Mouse (Mus musculus) T-helper 1 cell (primary cell): ENCODE data around the gene Fkbp1b.
"Not testable (repeated sequence)": the region's sequence is repeated elsewhere in the genome, so short reads cannot be mapped to it uniquely, and the experiment has no call there.

Experiments
- in situ Hi-C: fragments of 300-600 bp; cut with MboI, MseI; formaldehyde crosslinking; loops from one replicate; pipeline ENCODE4 v1.15.1; 2025; ENCODE audit warnings: high pct_unique_total_duplicates

The Fkbp1b gene

DNA sequence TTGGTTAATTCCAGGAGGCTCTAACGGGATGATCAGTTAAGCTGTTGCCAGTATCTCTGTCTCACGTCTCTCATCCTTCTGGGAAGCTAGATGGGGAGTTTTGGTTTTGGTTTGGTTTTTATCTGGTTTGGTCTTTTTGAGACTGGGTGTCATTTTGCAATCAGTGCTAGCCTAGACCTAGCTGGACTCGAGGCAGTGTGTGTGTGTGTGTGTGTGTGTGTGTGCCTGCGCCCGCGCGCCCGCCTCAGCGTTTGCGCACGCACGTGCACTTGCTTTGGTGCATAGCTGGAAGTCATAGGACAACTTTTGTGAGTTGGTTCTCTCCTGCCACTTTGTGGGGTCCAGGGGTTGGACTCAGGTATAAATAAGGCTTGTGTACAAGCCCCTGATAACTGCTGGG is 2.4 kb upstream of the Fkbp1b start:
- in situ Hi-C loops: no loop called here

DNA sequence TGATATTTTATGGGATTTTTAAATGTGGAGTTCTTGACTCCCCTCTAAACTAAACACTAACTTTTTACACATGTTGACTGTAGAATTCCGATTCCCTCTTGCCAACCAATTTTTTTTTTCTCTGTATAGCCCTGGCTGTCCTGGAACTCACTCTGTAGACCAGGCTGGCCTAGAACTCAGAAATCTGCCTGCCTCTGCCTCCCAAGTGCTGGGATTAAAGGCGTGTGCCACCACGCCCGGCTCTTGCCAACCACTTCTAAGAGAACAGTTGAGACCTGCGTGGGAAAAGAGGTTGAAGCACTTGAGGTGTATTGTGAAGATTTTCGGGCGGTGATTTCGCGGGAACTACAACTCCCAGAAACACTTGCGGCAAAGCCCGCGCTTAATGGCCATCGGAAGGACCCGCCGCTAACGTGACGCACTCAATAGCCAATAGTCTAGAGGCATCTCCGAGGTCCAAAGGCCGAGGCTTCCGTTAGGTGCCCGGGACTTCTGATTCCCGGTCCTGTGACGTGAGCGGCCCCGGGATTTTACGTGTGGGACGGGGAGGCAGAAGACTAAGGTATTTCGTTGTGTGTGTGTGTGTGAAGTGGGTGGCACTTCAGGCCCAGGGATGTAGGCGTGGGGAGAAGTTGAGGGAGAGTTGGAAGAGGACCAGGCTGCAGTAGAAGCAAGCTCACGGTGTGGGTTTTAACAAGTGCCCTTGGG is 1.7 kb upstream of the Fkbp1b start, which contains the start of gene Wdcp:
TSS of gene Wdcp (plus strand) at position 414 of the 708 bp plus-strand sequence.
- in situ Hi-C loops: no loop called here

DNA sequence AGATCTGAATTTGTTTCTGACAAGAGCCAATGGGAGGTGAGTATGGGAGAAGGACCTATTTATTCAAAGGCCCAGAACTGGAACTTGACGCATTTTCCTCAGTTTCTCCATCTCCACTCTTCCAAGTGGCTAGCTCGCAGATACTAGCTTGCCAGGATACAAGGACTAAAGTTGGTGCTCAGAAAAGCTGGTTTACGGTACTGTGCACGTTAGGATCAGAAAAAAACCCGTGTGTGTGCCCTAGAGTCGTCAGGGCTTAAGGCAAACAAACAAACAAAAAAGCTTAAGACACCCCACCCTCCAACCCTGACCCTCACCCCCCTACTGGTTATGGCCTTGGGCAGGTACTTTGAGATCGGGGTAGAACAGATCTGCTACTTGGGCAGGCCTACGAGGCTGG is 1.1 kb upstream of the Fkbp1b start:
- in situ Hi-C loops: no loop called here

DNA sequence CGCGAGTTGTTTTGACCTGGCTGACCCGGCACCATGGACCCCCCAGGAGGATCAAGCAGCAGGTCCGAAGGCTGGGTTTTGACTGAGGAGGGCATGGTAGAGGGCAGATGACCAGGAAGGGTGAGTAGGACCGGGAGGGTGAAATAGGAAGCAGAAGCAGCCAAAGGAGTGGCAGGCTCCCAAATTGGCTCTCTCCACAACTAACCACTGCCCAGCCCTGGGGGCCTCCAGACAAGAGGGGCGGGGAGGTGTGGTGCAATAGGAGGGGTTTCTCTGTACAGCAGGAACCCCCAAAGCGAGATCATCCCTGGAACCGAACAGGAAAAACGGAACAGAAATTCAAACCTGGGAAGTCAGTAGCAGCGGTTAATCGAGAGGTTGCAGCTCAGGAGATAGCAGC is 650 bp downstream of the Fkbp1b start:
- in situ Hi-C loops: no loop called here

DNA sequence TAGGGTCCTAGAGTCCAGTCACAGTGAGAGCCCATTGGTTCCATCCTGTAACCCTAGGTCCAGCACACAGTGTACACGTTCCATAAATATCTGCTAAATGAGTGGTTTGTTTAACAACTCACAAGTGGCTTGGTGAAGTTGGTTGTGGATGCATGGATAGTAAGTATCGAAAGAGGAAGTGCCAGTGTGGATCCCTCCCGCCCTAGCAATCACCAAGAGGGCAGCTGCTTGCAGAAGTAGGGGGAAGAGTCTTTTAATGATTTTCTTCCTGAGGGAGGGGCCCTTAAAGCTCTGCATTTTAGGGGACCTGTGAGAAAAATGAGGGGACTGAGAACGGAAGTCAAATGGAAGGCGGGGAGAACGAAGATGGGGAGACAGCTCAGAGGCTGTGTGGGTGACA is 1.4 kb downstream of the Fkbp1b start:
- in situ Hi-C loops: no loop called here

DNA sequence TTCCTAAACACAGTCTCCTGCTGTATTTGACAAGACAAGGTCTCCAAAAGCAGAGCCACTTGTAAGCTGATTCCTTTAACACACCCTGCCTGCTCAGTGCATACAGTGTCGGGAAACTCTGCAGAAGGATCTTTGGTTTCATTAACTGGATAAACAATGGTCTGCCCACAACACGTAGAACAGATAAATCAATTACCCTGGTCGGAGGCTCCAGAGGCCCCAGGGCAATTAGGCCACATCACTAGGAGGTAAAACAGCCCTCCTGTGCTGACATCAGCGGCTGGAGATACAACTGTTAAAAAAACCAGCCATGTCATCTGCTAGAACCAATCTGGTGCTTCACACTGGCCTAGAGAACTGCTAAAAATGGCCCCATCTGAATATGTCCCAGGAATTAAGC is 4.4 kb downstream of the Fkbp1b start:
- in situ Hi-C loops: no loop called here

DNA sequence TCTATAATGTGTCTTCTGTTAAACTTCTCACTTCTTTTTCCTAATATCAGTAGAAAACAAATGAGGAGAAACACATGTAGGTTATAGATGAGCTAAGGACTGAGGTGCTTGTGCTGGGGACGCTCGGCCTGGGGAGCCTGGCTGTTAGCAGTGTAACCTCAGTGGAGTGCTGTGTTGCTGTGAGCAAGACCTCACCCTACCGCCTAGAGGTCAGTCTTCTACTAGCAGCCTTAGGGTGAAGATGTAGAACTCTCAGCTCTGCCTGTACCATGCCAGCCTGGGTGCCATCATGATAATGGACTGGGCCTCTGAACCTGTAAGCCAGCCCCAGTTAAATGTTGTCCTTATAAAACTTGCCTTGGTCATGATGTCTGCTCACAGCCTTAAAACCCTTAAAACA is 14.1 kb downstream of the Fkbp1b start:
- in situ Hi-C loops: no loop called here

DNA sequence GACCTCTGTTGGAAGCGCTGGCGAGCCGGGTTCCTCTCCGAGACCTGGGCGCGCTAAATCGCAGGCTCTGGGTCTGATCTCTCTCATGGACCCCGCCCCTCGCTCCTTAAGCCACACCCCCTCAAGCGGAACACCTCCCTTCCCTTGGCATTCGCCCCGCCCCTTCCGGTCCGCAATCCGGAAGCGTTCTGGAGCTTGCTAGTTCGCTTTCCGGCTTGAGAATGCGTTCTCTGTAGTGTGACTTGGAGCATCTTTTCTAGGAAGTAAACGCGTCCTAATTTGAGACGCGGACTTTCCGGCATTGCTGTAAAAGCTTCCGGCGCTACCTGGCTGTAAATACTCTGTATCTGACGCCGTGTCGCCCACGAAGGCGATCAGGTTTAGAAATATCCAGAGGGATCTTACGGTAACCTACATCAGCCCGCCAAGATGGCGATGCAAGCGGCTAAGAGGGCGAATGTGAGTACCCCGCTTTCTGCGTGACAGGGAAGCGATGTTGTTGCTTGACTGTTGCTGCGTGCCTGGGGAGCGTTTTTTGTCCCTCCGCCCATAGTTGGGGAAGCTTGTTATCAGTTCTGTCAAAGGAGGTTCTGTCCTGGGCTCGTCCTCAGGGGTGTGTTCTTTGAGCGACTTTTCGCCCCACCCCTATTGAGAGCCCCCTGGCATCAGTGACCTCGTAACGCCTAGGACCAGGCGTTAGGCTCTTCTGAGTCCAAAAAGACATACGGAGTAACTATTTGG is 23.9 kb downstream of the Fkbp1b start, which contains the start of gene Sf3b6:
TSS of gene Sf3b6 (plus strand) at position 184 of the 741 bp plus-strand sequence.
- in situ Hi-C loops: no loop called here

DNA sequence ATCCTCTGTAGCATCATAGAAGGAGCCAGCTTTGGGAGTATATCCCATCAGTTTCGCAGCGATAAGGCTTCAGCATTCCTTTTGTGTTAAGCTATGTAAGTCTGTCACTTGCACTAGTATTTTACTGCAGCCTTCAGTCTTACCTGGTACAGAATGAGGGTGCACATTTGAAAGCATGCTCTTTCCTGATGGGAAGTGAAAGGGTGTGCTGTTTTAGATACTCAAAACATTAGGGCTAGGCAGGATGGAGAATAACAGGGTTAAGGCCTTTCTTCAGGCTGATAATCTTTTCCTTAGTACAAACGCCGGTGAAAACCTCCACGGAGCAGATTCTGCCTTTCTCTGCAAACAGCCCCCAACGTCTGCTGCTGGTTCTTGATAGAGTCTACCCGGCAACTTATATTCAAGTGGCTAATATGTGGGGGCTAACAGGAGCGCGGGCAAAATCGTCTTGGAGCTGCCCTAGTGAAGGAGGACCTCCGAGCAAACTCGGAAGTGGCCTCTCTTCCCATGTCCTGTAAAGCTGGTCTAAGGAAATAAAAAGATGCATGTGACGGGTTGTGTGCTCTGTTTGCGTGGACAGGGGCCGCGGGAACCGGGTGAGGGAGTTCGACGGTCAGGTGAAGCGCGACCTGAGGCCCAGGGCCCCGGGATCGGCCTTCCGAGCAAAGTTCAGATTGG is 24.6 kb downstream of the Fkbp1b start:
- in situ Hi-C loops: no loop called here

DNA sequence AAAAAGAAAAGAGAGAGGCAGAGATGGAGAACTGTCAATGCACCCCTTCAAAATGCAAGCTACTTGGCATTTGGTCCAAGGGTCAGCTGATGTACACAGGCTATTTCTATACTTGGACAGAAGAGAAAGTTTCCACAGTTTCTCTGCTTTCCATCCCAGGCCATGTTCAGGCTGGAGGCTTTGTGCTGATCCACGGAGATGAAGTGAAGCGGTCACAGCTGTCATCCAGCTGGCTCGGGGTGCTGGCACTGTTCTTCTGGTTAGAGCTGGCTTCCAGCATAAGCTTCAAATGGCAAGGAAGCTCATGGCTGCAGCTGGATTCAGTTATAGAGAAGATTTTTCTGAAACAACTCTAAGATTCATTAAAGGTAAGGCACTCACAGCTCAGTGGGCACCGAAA is 27.8 kb downstream of the Fkbp1b start:
- in situ Hi-C loops: no loop called here

DNA sequence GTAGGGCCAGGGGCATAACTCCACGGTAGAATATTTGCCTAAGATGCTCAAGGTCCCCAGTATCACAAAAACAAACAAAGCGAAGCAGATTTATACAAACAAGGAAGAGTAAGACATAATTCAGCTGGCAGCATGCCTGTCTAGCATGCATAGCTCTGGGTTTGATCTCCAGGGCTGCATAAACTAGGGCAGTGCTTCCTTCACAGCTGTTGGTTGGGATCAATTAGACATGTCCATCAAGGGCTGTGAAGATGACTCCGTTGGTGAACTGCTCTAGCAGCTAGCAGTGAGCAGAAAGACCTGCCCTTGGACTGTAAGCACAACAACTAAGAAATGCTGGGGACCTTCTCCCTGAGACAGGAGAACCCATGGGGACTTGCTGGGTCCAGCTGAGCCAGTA is 29.7 kb downstream of the Fkbp1b start:
- in situ Hi-C loops: no loop called here

DNA sequence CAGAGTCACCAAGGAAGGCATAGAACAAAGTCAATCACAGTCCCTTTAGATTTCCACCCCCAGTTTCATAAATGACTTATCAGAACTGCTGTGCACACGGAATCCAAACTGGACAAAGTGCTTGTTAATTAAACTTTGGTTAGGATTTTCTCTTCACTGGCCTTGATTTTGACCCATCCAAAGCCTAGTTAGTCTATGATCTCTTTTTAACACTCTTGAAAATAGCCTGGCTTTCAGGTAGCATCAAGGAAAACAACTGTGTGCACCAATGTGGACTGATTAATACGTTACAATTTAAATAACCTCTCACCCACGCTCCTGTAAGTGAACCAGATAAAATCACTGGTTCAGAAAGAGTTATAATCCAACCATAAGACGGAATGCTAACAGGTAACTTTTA is 30.4 kb downstream of the Fkbp1b start:
- in situ Hi-C loops: no loop called here

DNA sequence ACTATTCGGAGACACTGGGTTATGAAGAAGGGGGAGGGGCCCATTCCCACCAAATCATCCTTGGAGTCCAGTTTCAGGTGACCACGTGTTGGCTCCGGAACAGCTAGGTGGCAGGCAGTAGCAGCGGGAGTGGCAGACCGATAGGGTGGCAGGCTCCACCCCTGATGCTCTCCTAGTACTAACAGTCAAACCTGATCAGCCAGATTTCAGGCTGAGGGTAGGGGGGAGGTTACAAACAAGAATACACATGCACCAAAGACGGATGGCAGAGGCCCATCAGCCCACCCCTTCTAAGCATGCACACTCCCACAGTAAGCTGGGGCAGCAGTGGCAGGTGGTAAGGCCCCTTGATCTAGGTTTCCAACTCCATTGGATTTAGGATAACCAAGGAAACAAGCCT is 43.9 kb downstream of the Fkbp1b start:
- in situ Hi-C loops: not testable (repeated sequence)

DNA sequence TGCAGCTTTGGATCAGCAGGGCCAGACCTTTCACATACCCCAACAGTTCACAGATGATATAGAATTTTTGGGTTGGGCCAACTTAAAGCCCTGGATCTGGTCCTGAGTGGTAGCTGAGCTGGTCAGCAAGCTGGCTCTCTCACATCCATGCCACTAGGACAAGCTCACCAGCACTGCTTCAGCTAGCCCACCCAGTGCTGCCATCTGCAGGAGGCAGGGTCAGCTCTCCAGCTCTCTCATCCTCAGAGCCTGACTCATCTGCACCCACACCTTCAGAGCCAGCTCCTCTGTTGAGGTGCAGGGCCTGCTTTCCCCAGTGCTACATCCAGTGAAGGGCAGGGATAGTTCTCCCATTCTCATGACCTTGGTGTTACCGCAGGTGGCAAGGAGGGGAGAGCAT is 47.7 kb downstream of the Fkbp1b start:
- in situ Hi-C loops: no loop called here

DNA sequence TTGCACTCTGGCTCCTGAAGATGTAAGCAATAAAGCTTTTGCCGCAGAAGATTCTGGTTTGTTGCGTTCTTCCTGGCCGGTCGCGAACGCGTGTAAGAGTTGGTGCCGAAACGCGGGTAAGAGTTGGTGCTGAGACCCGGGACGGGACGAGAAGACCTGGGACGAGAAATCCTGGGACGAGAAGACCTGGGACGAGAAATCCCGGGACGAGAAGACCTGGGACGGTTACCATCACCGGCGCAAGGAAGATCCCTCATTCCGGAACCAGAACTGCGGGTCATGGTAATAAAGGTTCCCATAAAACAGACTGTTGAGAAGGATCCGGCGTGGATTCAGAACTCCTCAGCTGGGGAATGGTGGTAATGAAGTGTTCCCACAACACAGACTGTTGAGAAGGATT is 53.3 kb downstream of the Fkbp1b start:
- in situ Hi-C loops: not testable (repeated sequence)

DNA sequence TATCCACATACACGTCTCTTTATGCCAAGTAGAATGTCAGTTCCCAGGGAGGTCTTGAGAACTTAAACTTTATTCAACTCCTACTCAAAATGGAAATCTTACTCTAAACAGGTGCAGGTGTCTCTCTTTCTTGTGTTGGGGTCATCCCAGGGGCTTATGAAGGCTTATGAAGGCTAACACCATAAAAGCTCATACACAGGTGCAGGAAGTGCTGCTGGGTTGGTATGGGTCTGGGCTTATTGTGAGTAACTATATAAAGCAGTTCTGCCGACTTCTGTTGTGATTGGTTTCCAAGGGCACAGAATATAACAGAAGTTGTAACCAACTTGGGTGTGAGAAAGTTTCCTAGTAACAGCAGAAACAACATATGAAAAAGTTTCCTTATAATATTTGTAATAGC is 56.9 kb downstream of the Fkbp1b start:
- in situ Hi-C loops: no loop called here

DNA sequence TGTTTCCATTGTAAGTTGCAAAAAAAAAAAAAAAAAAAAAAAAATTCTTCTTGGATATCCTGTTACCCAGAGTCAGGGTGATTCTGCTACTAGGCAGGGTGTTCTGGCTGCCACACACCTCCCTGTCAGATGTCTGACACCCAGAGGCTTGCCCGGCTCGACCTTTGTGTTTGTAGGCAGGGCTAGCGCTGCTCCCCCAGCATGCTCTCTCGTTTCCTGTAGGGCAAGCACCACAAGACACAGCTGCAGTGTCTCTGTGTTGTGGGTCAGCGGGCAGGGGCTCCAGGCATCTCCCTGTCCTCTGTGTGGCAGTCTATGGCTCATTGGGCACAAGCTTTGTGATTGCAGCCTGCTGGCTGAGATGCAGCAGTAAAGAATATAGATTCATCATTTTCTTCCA is 57.8 kb downstream of the Fkbp1b start:
- in situ Hi-C loops: no loop called here
